Mouse (Mus musculus) CH12.LX (cell line): ENCODE data around the gene Tfe3. TPM values are rescaled to one million over a fixed set of nuclear protein-coding genes. Genes with fewer than 3 reads are reported as not detected.

Experiments
- DNase-seq: peaks from one replicate; pipeline ENCODE4 v3.0.0-alpha.2; 2013; ENCODE audit errors: extremely low read depth
- H3K27ac ChIP-seq: 2 replicates; pipeline ENCODE4 v1.5.1; 2012; ENCODE audit warnings: low read depth, mild to moderate bottlenecking, control low read depth, moderate library complexity; ENCODE audit not compliant: insufficient read depth
- H3K27me3 ChIP-seq: replicated peaks from 2 replicates; pipeline ENCODE3; 2012; ENCODE audit warnings: inconsistent platforms
- H3K36me3 ChIP-seq, 2 experiments: replicated peaks in 1 of 2; 2 replicates each; pipeline versions ENCODE3 to v1.6.1; 2012; ENCODE audit warnings: inconsistent platforms in 1 of 2, low read length in 1 of 2, mild to moderate bottlenecking in 1 of 2, mixed read lengths in 1 of 2, moderate library complexity in 1 of 2; ENCODE audit not compliant: control insufficient read depth in 1 of 2, insufficient read depth in 1 of 2
- H3K4me1 ChIP-seq, 2 experiments: 2 replicates each; pipeline ENCODE4 v1.6.1; 2012; ENCODE audit warnings: inconsistent platforms in 1 of 2, moderate library complexity in 1 of 2; ENCODE audit not compliant: insufficient read depth in 2 of 2, control insufficient read depth in 1 of 2
- H3K4me2 ChIP-seq: 2 replicates; pipeline ENCODE4 v1.6.1; 2012; ENCODE audit warnings: low read depth, mild to moderate bottlenecking, control low read depth; ENCODE audit not compliant: poor library complexity, insufficient read depth, severe bottlenecking
- H3K4me3 ChIP-seq, 3 experiments: fragments of 150-350 bp in 1 of 3; sonication (generic) in 1 of 3; replicated peaks in 1 of 3; 2 replicates each; pipeline versions ENCODE3 to v1.5.1; 2011 to 2012; ENCODE audit warnings: low read depth in 2 of 3, low read length in 2 of 3, mild to moderate bottlenecking in 2 of 3, moderate library complexity in 2 of 3, control low read depth in 1 of 3, improper control_type of control experiment in 1 of 3, inconsistent platforms in 1 of 3, mixed read lengths in 1 of 3; ENCODE audit not compliant: poor library complexity in 1 of 3
- H3K79me2 ChIP-seq: replicated peaks from 2 replicates; pipeline ENCODE4 v1.6.1; 2012; ENCODE audit warnings: mild to moderate bottlenecking, moderate library complexity; ENCODE audit not compliant: control insufficient read depth, poor library complexity, insufficient read depth, severe bottlenecking; ENCODE audit errors: extremely low read depth
- H3K9ac ChIP-seq: 2 replicates; pipeline ENCODE4 v1.6.1; 2012; ENCODE audit warnings: low read depth, mild to moderate bottlenecking, control low read depth, moderate library complexity; ENCODE audit not compliant: insufficient read depth
- H3K9me3 ChIP-seq: replicated peaks from 2 replicates; pipeline ENCODE3; 2012; ENCODE audit warnings: low read length, inconsistent platforms, mixed read lengths
- BHLHE40 ChIP-seq: IDR thresholded peaks from 2 replicates; pipeline ENCODE4 v1.6.1; 2011; ENCODE audit warnings: mild to moderate bottlenecking, low read depth, low read length, improper control_type of control experiment
- CHD2 ChIP-seq: IDR thresholded peaks from 2 replicates; pipeline ENCODE4 v1.6.1; 2011; ENCODE audit warnings: low read length, improper control_type of control experiment
- CTCF ChIP-seq, 2 experiments: IDR thresholded peaks in 1 of 2; conservative IDR thresholded peaks in 1 of 2; 2 replicates each; pipeline ENCODE4 v1.5.1; 2011 to 2012; ENCODE audit warnings: low read depth in 2 of 2, low read length in 2 of 2, improper control_type of control experiment in 1 of 2, inconsistent platforms in 1 of 2, mild to moderate bottlenecking in 1 of 2, moderate library complexity in 1 of 2
- ELF1 ChIP-seq: IDR thresholded peaks from 2 replicates; pipeline ENCODE4 v1.6.1; 2014; ENCODE audit warnings: low read depth, mild to moderate bottlenecking, inconsistent platforms, low read length, improper control_type of control experiment
- JUN ChIP-seq: IDR thresholded peaks from 2 replicates; pipeline ENCODE4 v1.6.1; 2011; ENCODE audit warnings: low read depth, mild to moderate bottlenecking, low read length, improper control_type of control experiment, moderate library complexity; ENCODE audit not compliant: insufficient read depth
- KAT2A ChIP-seq: IDR thresholded peaks from 2 replicates; pipeline ENCODE4 v1.6.1; 2012; ENCODE audit warnings: low read length, improper control_type of control experiment, inconsistent platforms; ENCODE audit not compliant: insufficient replicate concordance
- MAFK ChIP-seq: IDR thresholded peaks from 2 replicates; pipeline ENCODE4 v1.6.1; 2011; ENCODE audit warnings: low read length, improper control_type of control experiment; ENCODE audit not compliant: insufficient replicate concordance
- MAX ChIP-seq: IDR thresholded peaks from 2 replicates; pipeline ENCODE4 v1.6.1; 2011; ENCODE audit warnings: low read length, improper control_type of control experiment
- MAZ ChIP-seq: IDR thresholded peaks from 2 replicates; pipeline ENCODE4 v1.6.1; 2012; ENCODE audit warnings: low read depth, mild to moderate bottlenecking, inconsistent platforms, low read length, improper control_type of control experiment, moderate library complexity
- MEF2A ChIP-seq: IDR thresholded peaks from 2 replicates; pipeline ENCODE4 v1.6.1; 2014; ENCODE audit warnings: low read depth, mild to moderate bottlenecking, inconsistent platforms, low read length, improper control_type of control experiment, borderline replicate concordance
- MYC ChIP-seq: IDR thresholded peaks from 2 replicates; pipeline ENCODE4 v1.6.1; 2011; ENCODE audit warnings: low read depth, mild to moderate bottlenecking, improper control_type of control experiment, low read length
- NRF1 ChIP-seq: IDR thresholded peaks from 2 replicates; pipeline ENCODE4 v1.6.1; 2014; ENCODE audit warnings: low read depth, mild to moderate bottlenecking, inconsistent platforms, low read length, improper control_type of control experiment, moderate library complexity
- PAX5 ChIP-seq: IDR thresholded peaks from 2 replicates; pipeline ENCODE4 v1.6.1; 2012; ENCODE audit warnings: low read length, inconsistent platforms, mixed read lengths
- POLR2A ChIP-seq: IDR thresholded peaks from 2 replicates; pipeline ENCODE4 v1.6.1; 2011; ENCODE audit warnings: low read depth, mild to moderate bottlenecking, improper control_type of control experiment, low read length
- POLR2AphosphoS2 ChIP-seq: IDR thresholded peaks from 2 replicates; pipeline ENCODE4 v1.6.1; 2011; ENCODE audit warnings: low read depth, low read length, improper control_type of control experiment
- SIN3A ChIP-seq: IDR thresholded peaks from 2 replicates; pipeline ENCODE4 v1.6.1; 2012; ENCODE audit warnings: low read length, improper control_type of control experiment, inconsistent platforms
- SMC3 ChIP-seq: IDR thresholded peaks from 2 replicates; pipeline ENCODE4 v1.6.1; 2011; ENCODE audit warnings: low read depth, low read length, improper control_type of control experiment
- TBP ChIP-seq: conservative IDR thresholded peaks from 2 replicates; pipeline ENCODE4 v1.6.1; 2011; ENCODE audit warnings: low read depth, low read length, improper control_type of control experiment
- UBTF ChIP-seq: IDR thresholded peaks from 2 replicates; pipeline ENCODE4 v1.6.1; 2012; ENCODE audit warnings: low read depth, mild to moderate bottlenecking, inconsistent platforms, low read length, improper control_type of control experiment, moderate library complexity
- USF1 ChIP-seq: IDR thresholded peaks from 2 replicates; pipeline ENCODE4 v1.6.1; 2014; ENCODE audit warnings: low read depth, mild to moderate bottlenecking, inconsistent platforms, low read length, improper control_type of control experiment
- USF2 ChIP-seq: conservative IDR thresholded peaks from 2 replicates; pipeline ENCODE4 v1.6.1; 2011; ENCODE audit warnings: low read depth, low read length, improper control_type of control experiment
- ZMIZ1 ChIP-seq: IDR thresholded peaks from 2 replicates; pipeline ENCODE4 v1.6.1; 2012; ENCODE audit warnings: low read depth, mild to moderate bottlenecking, inconsistent platforms, low read length, improper control_type of control experiment
- ZNF384 ChIP-seq: IDR thresholded peaks from 2 replicates; pipeline ENCODE4 v1.6.1; 2012; ENCODE audit warnings: low read depth, low read length, improper control_type of control experiment, inconsistent platforms
- dilution Hi-C: fragments of 300-500 bp; cut with MboI; formaldehyde crosslinking; loops from 2 replicates; pipeline ENCODE4 v1.14.3; 2020; ENCODE audit warnings: low sequenced_read_pairs; ENCODE audit not compliant: extremely low pct_unique_long_range_greater_than_20kb, extremely low pct_ligation_motif_present
- in situ Hi-C: fragments of 300-500 bp; cut with MboI; formaldehyde crosslinking; loops from 3 replicates; pipeline ENCODE4 v1.14.3; 2019; ENCODE audit warnings: low sequenced_read_pairs, low pct_ligation_motif_present, low pct_unique_long_range_greater_than_20kb, mixed read lengths
- polyA plus RNA-seq: library from polyadenylated mRNA; unstranded; fragments of >175 nt; gene quantifications from 2 replicates; pipeline ENCODE4 v1.2.1, GENCODE M21; 2012; ENCODE audit warnings: low read depth; ENCODE audit not compliant: insufficient read length
- total RNA-seq, 2 experiments: library from RNA; depleted of rRNA; stranded (reverse); fragments of 300-350 nt in 1 of 2; fragments of >200 nt in 1 of 2; gene quantifications; 2 replicates each; pipeline ENCODE4 v1.2.3; 2012 to 2014

Tfe3 gene
- total and polyA plus RNA-seq, 3 experiments: 8.3 to 26.0 (median 15.9) TPM

DNA sequence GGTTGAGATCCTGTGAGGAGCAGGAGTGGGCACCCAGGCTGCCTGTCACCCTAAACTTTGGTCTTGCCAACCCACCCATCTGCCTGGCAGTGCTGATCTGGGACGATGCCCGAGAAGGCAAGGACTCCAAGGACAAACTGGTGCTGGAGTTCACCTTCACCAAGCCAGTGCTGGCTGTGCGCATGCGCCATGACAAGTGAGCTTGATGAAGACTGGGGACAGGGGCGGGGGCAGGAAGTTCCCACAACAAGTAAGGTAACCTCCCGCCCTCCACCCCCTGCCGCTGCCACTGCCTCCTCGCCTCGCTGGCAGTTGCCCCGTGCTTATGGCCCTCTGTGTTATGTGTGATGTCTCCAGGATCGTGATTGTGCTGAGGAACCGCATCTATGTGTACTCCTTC is 36.5 kb upstream of the Tfe3 start:
- Histone ChIP-seq H3K4me2 (no peak overlapping the region), H3K36me3 (peaks cover 28 to 44% of the 10 kb centered on the region in 2 experiments), H3K27ac (no peak overlapping the region)
- TF ChIP-seq CTCF (conservative IDR thresholded peaks at IDR 0.05 in 1 of 2, IDR thresholded peaks at IDR 0.05 in 1 of 2; ENCODE audit: low read depth in 2 of 2, low read length in 2 of 2): no peak
- no peak for TF ChIP-seq JUN
- no peak for TF ChIP-seq ZNF384
- TF ChIP-seq, all 38 proteins: peak for 0
- Histone ChIP-seq H3K4me1 (peaks cover 11 to 21% of the 10 kb centered on the region in 2 experiments; a peak in 3 of 4 replicates), H3K4me3 (no peak overlapping the region), H3K9me3 (no peaks in the 10 kb centered on the region), H3K9ac (no peak overlapping the region), H3K27me3 (no peaks in the 10 kb centered on the region), H3K79me2 (peaks cover 16% of the 10 kb centered on the region)
- no peak for DNase-seq
- in situ Hi-C loops: no loop called here
- dilution Hi-C loops: no loop called here

DNA sequence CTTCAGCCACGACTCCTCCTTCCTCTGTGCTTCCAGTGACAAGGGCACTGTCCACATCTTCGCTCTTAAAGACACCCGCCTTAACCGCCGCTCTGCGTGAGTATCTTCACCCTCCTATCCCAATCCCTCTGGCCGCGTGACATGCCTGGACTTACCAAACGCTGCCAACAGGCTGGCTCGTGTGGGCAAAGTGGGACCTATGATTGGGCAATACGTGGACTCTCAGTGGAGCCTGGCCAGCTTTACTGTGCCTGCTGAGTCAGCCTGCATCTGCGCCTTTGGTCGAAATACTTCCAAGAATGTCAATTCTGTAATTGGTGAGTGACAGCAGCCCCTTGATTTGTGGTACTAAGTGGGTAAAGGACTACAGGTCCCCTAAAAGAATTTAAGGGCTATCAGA is 35.2 kb upstream of the Tfe3 start:
- dilution Hi-C loops: no loop called here
- no peak for DNase-seq
- Histone ChIP-seq H3K4me1 (peaks cover 11 to 20% of the 10 kb centered on the region in 2 experiments; a peak in 3 of 4 replicates), H3K79me2 (peaks cover 16% of the 10 kb centered on the region), H3K27me3 (no peaks in the 10 kb centered on the region), H3K36me3 (peaks cover 28 to 50% of the 10 kb centered on the region in 2 experiments), H3K9ac (no peak overlapping the region), H3K4me2 (no peak overlapping the region), H3K9me3 (no peaks in the 10 kb centered on the region)
- no peak for TF ChIP-seq SIN3A
- TF ChIP-seq MEF2A: no peak
- no peak for TF ChIP-seq POLR2A
- no peak for TF ChIP-seq CTCF (conservative IDR thresholded peaks at IDR 0.05 in 1 of 2, IDR thresholded peaks at IDR 0.05 in 1 of 2; ENCODE audit: low read depth in 2 of 2, low read length in 2 of 2)
- no peak for TF ChIP-seq USF1
- TF ChIP-seq MAFK: no peak
- TF ChIP-seq MAX: no peak
- TF ChIP-seq ZNF384: no peak
- TF ChIP-seq POLR2AphosphoS2: no peak
- no peak for TF ChIP-seq TBP
- TF ChIP-seq, all 38 proteins: peak for 0
- in situ Hi-C loops: no loop called here
- no peak overlapping the region for H3K4me3 ChIP-seq
- no peak overlapping the region for H3K27ac ChIP-seq

DNA sequence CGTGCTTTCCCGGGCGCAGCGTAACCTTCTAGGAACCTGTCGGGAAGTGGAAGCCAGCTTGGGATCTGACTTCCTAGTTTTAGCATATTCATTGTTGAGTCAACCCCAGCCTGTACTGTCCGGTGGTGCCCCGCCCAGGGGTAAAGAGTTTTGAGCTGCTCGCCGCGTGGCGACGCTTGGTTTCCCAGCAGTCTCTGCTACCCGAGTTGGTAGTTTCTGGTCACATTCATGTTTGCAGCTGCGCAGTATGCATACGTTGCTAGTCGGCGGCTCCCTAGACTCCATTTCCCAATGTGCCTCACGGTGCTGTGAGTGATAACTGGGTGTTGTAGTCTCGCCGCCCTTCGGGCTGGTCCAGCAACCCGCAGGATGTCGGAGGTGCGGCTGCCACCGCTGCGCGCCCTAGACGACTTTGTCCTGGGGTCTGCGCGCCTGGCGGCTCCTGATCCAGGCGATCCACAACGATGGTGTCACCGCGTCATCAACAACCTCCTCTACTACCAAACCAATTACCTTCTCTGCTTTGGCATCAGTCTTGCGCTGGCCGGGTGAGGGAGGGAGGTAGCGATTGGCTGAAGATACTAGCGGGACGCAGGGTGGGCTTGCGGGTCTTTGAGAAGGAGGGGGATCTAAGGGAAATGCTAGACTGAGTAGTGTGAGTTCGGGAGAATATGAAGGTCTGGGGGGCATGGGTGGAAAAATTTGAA is 34.0 kb upstream of the Tfe3 start, which contains the start of gene Praf2:
Praf2 (plus strand) TSS at position 225 of the 707 bp plus-strand sequence.
- Histone ChIP-seq H3K79me2 (0 out of 2 replicates have a peak, but pooled peaks cover 8% of the 10 kb centered on the region), H3K4me2 (peak within 1 kb of the TSS; percentile 74), H3K36me3 (peaks cover 28 to 61% of the 10 kb centered on the region in 2 experiments), H3K4me1 (peaks cover 9 to 15% of the 10 kb centered on the region in 2 experiments; a peak in 3 of 4 replicates), H3K9ac (peak within 1 kb of the TSS; percentile 68), H3K9me3 (no peaks in the 10 kb centered on the region), H3K27ac (peak within 1 kb of the TSS; percentile 74), H3K27me3 (no peaks in the 10 kb centered on the region), H3K4me3 (peak within 1 kb of the TSS; percentile 56 to 82 (median 59))
- in situ Hi-C loops: no loop called here
- dilution Hi-C loops: no loop called here
- DNase-seq: peak; percentile 87
- peak; percentile 91 for TF ChIP-seq MYC
- TF ChIP-seq ZMIZ1: no peak
- TF ChIP-seq ELF1: peak; percentile 67; the same call in 1 of the 2 replicates
- TF ChIP-seq MAX: peak; percentile 83
- peak; percentile 80 for TF ChIP-seq NRF1
- TF ChIP-seq MAFK: no peak
- no peak for TF ChIP-seq CHD2
- TF ChIP-seq JUN: no peak
- peak; percentile 54; the same call in 1 of the 2 replicates for TF ChIP-seq POLR2AphosphoS2
- no peak for TF ChIP-seq BHLHE40
- TF ChIP-seq MAZ: no peak
- 0 out of 2 replicates have a peak, but pooled peaks have one; percentile 24 for TF ChIP-seq SIN3A
- TF ChIP-seq SMC3: no peak
- no peak for TF ChIP-seq PAX5
- TF ChIP-seq KAT2A: peak; percentile 79; the same call in 1 of the 2 replicates
- TF ChIP-seq USF2: no peak
- TF ChIP-seq POLR2A: peak; percentile 59
- no peak for TF ChIP-seq USF1
- TF ChIP-seq UBTF: no peak
